Mouse (Mus musculus) forebrain, embryonic 10.5 days (tissue): ENCODE measurements around the gene Cuedc1. TPM values are rescaled to one million over a fixed set of nuclear protein-coding genes. Genes with fewer than 3 reads are reported as not detected.

Source experiments
- DNase-seq: peaks from one replicate; pipeline ENCODE4 v3.0.0-alpha.2; 2017; ENCODE audit warnings: low spot score; ENCODE audit errors: extremely low spot score
- H3K27ac ChIP-seq: fragments of 300-500 bp; sonication (generic); 2 replicates; pipeline ENCODE4 v1.5.1; 2016; ENCODE audit warnings: mild to moderate bottlenecking
- H3K27me3 ChIP-seq: fragments of 300-500 bp; sonication (generic); 2 replicates; pipeline ENCODE4 v1.6.1; 2016; ENCODE audit warnings: mild to moderate bottlenecking; ENCODE audit not compliant: poor library complexity, severe bottlenecking
- H3K36me3 ChIP-seq: fragments of 300-500 bp; sonication (generic); replicated peaks from 2 replicates; pipeline ENCODE4 v1.6.1; 2016; ENCODE audit warnings: mild to moderate bottlenecking, moderate library complexity
- H3K4me1 ChIP-seq: fragments of 300-500 bp; sonication (generic); 2 replicates; pipeline ENCODE4 v1.6.1; 2016
- H3K4me3 ChIP-seq: fragments of 300-500 bp; sonication (generic); 2 replicates; pipeline ENCODE4 v1.5.1; 2016; ENCODE audit warnings: mild to moderate bottlenecking, moderate library complexity
- H3K9me3 ChIP-seq: fragments of 300-500 bp; sonication (generic); 2 replicates; pipeline ENCODE4 v1.6.1; 2016; ENCODE audit warnings: mild to moderate bottlenecking, moderate library complexity
- WGBS: fragments of 180-500 bp; shearing (Covaris S2); methylation state at CpG from one replicate; pipeline ENCODE4 v1.1.7; 2016; 5-methylcytosine and 5-hydroxymethylcytosine counted together
- polyA plus RNA-seq: library from polyadenylated mRNA; unstranded; fragments of >200 nt; fragmentation: Nextera tagmentation; extraction: Ambion mirVana; gene quantifications from 2 replicates; pipeline ENCODE4 v1.2.1, GENCODE M21; 2016

Cuedc1 gene
- polyA plus RNA-seq, 1 experiment from 2014 or later: 24.9 TPM

- no peak for DNase-seq
- Histone ChIP-seq H3K27ac (0 out of 2 replicates have a peak overlapping the region, but pooled peaks have one; percentile 86), H3K27me3 (no peaks in the 10 kb centered on the region), H3K4me3 (no peak overlapping the region), H3K9me3 (peaks cover 4% of the 10 kb centered on the region), H3K36me3 (peaks cover 8% of the 10 kb centered on the region), H3K4me1 (peaks cover 92% of the 10 kb centered on the region)
- 92% methylated on average over 5 of the region's 5 CpGs for WGBS
Measured at GRCm38 (mm10) chr11:88147388-88147787, 49.5 kb downstream of the Cuedc1 start.

- Histone ChIP-seq H3K27me3 (no peaks in the 10 kb centered on the region), H3K9me3 (peaks cover 2% of the 10 kb centered on the region), H3K27ac (peak overlapping the region; percentile 86), H3K4me3 (peak overlapping the region; percentile 23), H3K4me1 (peaks cover 92% of the 10 kb centered on the region), H3K36me3 (peaks cover 5% of the 10 kb centered on the region)
- no peak for DNase-seq
- 55% methylated on average over 7 of the region's 7 CpGs for WGBS
Measured at GRCm38 (mm10) chr11:88148015-88148637, 50.3 kb downstream of the Cuedc1 start.

GRCm38 (mm10) chr11:88148638-88149279 is 50.9 kb downstream of the Cuedc1 start:
- Histone ChIP-seq H3K9me3 (no peaks in the 10 kb centered on the region), H3K4me1 (peaks cover 95% of the 10 kb centered on the region), H3K27me3 (no peaks in the 10 kb centered on the region), H3K36me3 (no peaks in the 10 kb centered on the region), H3K27ac (peak overlapping the region; percentile 86), H3K4me3 (peak overlapping the region; percentile 23)
- DNase-seq: no peak
- 9% methylated on average over 11 of the region's 11 CpGs for WGBS

- Histone ChIP-seq H3K9me3 (no peaks in the 10 kb centered on the region), H3K27ac (peak overlapping the region; percentile 59), H3K36me3 (no peaks in the 10 kb centered on the region), H3K4me3 (no peak overlapping the region), H3K4me1 (peaks cover 96% of the 10 kb centered on the region), H3K27me3 (no peaks in the 10 kb centered on the region)
- WGBS: 47% methylated on average over 7 of the region's 7 CpGs
- DNase-seq: no peak
Measured at GRCm38 (mm10) chr11:88151379-88152155, 53.7 kb downstream of the Cuedc1 start.

GRCm38 (mm10) chr11:88153880-88154279 is 56.0 kb downstream of the Cuedc1 start:
- Histone ChIP-seq H3K27me3 (0 out of 2 replicates have a peak, but pooled peaks cover 4% of the 10 kb centered on the region), H3K9me3 (no peaks in the 10 kb centered on the region), H3K4me1 (peaks cover 88% of the 10 kb centered on the region), H3K4me3 (no peak overlapping the region), H3K36me3 (peaks cover 9% of the 10 kb centered on the region), H3K27ac (peak overlapping the region; percentile 57; the same call in 1 of the 2 replicates)
- no peak for DNase-seq
- WGBS: 79% methylated on average over 5 of the region's 5 CpGs

GRCm38 (mm10) chr11:88154500-88154899 is 56.6 kb downstream of the Cuedc1 start:
- 88% methylated on average over 8 of the region's 8 CpGs for whole genome bisulfite sequencing
- no peak for DNase-seq
- peaks cover 10% of the 10 kb centered on the region; the same call in 1 of the 2 replicates for H3K27me3 ChIP-seq
- H3K4me1 ChIP-seq: peaks cover 88% of the 10 kb centered on the region
- H3K27ac ChIP-seq: 0 out of 2 replicates have a peak overlapping the region, but pooled peaks have one; percentile 57
- H3K4me3 ChIP-seq: no peak overlapping the region
- no peaks in the 10 kb centered on the region for H3K9me3 ChIP-seq
- H3K36me3 ChIP-seq: peaks cover 9% of the 10 kb centered on the region

- no peak overlapping the region for H3K4me3 ChIP-seq
- peaks cover 14% of the 10 kb centered on the region; the same call in 1 of the 2 replicates for H3K27me3 ChIP-seq
- peak overlapping the region; percentile 71 for H3K27ac ChIP-seq
- H3K36me3 ChIP-seq: peaks cover 9% of the 10 kb centered on the region
- no peaks in the 10 kb centered on the region for H3K9me3 ChIP-seq
- DNase-seq: no peak
- 84% methylated on average over 3 of the region's 3 CpGs for WGBS
- H3K4me1 ChIP-seq: peaks cover 92% of the 10 kb centered on the region
Measured at GRCm38 (mm10) chr11:88155451-88155850, 57.6 kb downstream of the Cuedc1 start.

- no peak overlapping the region for H3K4me3 ChIP-seq
- H3K27me3 ChIP-seq: peaks cover 14% of the 10 kb centered on the region; the same call in 1 of the 2 replicates
- peaks cover 9% of the 10 kb centered on the region for H3K36me3 ChIP-seq
- 78% methylated on average over 8 of the region's 8 CpGs for WGBS
- H3K4me1 ChIP-seq: peaks cover 92% of the 10 kb centered on the region
- H3K27ac ChIP-seq: peak overlapping the region; percentile 71
- H3K9me3 ChIP-seq: no peaks in the 10 kb centered on the region
- no peak for DNase-seq
Measured at GRCm38 (mm10) chr11:88155998-88156397, 58.1 kb downstream of the Cuedc1 start.

GRCm38 (mm10) chr11:88156403-88156802 is 58.5 kb downstream of the Cuedc1 start:
- Histone ChIP-seq H3K9me3 (no peaks in the 10 kb centered on the region), H3K27ac (peak overlapping the region; percentile 71), H3K36me3 (peaks cover 9% of the 10 kb centered on the region), H3K4me1 (peaks cover 92% of the 10 kb centered on the region), H3K4me3 (no peak overlapping the region), H3K27me3 (peaks cover 14% of the 10 kb centered on the region; the same call in 1 of the 2 replicates)
- 51% methylated on average over 2 of the region's 2 CpGs for WGBS
- DNase-seq: no peak

- Histone ChIP-seq H3K4me1 (peaks cover 88% of the 10 kb centered on the region), H3K9me3 (no peaks in the 10 kb centered on the region), H3K27me3 (peaks cover 14% of the 10 kb centered on the region; the same call in 1 of the 2 replicates), H3K27ac (peak overlapping the region; percentile 69), H3K36me3 (peaks cover 14% of the 10 kb centered on the region), H3K4me3 (no peak overlapping the region)
- 91% methylated on average over 5 of the region's 5 CpGs for WGBS
- DNase-seq: no peak
Measured at GRCm38 (mm10) chr11:88158842-88159246, 61.0 kb downstream of the Cuedc1 start.

GRCm38 (mm10) chr11:88159389-88159788 is 61.5 kb downstream of the Cuedc1 start:
- Histone ChIP-seq H3K9me3 (no peaks in the 10 kb centered on the region), H3K4me1 (peaks cover 86% of the 10 kb centered on the region), H3K36me3 (peaks cover 14% of the 10 kb centered on the region), H3K27me3 (peaks cover 14% of the 10 kb centered on the region; the same call in 1 of the 2 replicates), H3K27ac (peak overlapping the region; percentile 69; the same call in 1 of the 2 replicates), H3K4me3 (no peak overlapping the region)
- 82% methylated on average over 11 of the region's 11 CpGs for WGBS
- DNase-seq: no peak

- Histone ChIP-seq H3K36me3 (peaks cover 14% of the 10 kb centered on the region), H3K4me1 (peaks cover 86% of the 10 kb centered on the region), H3K27me3 (peaks cover 14% of the 10 kb centered on the region; the same call in 1 of the 2 replicates), H3K27ac (peak overlapping the region; percentile 88), H3K9me3 (no peaks in the 10 kb centered on the region), H3K4me3 (peak overlapping the region; percentile 53)
- no peak for DNase-seq
- 43% methylated on average over 5 of the region's 5 CpGs for whole genome bisulfite sequencing
Measured at GRCm38 (mm10) chr11:88160316-88160715, 62.5 kb downstream of the Cuedc1 start.
